Mouse (Mus musculus): ENCODE results near the gene Gm17359.
A peak's percentile ranks its signal among the peaks of the same experiment; 100 is the strongest.

Gm17359 gene

GRCm38 (mm10) chr3:79336044-79336766 is at the start of gene Gm17359:
Gm17359 (plus strand) TSS chr3:79336661.
- DNase-seq (ENCODE audit: low spot score in 2 of 2), result no peak

- DNase-seq (ENCODE audit: low spot score in 2 of 2), result peak; percentile 92
These were observed 49.3 kb upstream of the Gm17359 start for GRCm38 (mm10) chr3:79287108-79287576.

- no peak for DNase-seq (ENCODE audit: low spot score in 2 of 2)
These were observed 48.6 kb upstream of the Gm17359 start for GRCm38 (mm10) chr3:79287699-79288458.

GRCm38 (mm10) chr3:79289050-79289449 is 47.4 kb upstream of the Gm17359 start:
- DNase-seq (ENCODE audit: low spot score in 2 of 2), result no peak

- DNase-seq (ENCODE audit: low spot score in 2 of 2), result no peak
These were observed 43.4 kb upstream of the Gm17359 start for GRCm38 (mm10) chr3:79293023-79293422.

- no peak for DNase-seq (ENCODE audit: low spot score in 2 of 2)
These were observed 41.8 kb upstream of the Gm17359 start for GRCm38 (mm10) chr3:79294701-79295100.

GRCm38 (mm10) chr3:79296049-79296448 is 40.4 kb upstream of the Gm17359 start:
- DNase-seq (ENCODE audit: low spot score in 2 of 2), result no peak

- DNase-seq (ENCODE audit: low spot score in 2 of 2), result no peak
These were observed 39.9 kb upstream of the Gm17359 start for GRCm38 (mm10) chr3:79296586-79296985.

- no peak for DNase-seq (ENCODE audit: low spot score in 2 of 2)
These were observed 39.2 kb upstream of the Gm17359 start for GRCm38 (mm10) chr3:79297281-79297680.

- DNase-seq (ENCODE audit: low spot score in 2 of 2), result no peak
These were observed 37.1 kb upstream of the Gm17359 start for GRCm38 (mm10) chr3:79299401-79299800.

- DNase-seq (ENCODE audit: low spot score in 2 of 2), result no peak
These were observed 27.9 kb upstream of the Gm17359 start for GRCm38 (mm10) chr3:79308605-79309004.

GRCm38 (mm10) chr3:79310184-79310583 is 26.3 kb upstream of the Gm17359 start:
- no peak for DNase-seq (ENCODE audit: low spot score in 2 of 2)

- DNase-seq (ENCODE audit: low spot score in 2 of 2), result no peak
These were observed 24.6 kb upstream of the Gm17359 start for GRCm38 (mm10) chr3:79311895-79312294.

GRCm38 (mm10) chr3:79314006-79314698 is 22.3 kb upstream of the Gm17359 start:
- DNase-seq (ENCODE audit: low spot score in 2 of 2), result no peak

GRCm38 (mm10) chr3:79324697-79325526 is 11.5 kb upstream of the Gm17359 start:
- DNase-seq (ENCODE audit: low spot score in 2 of 2), result no peak

GRCm38 (mm10) chr3:79329691-79330315 is 6.7 kb upstream of the Gm17359 start:
- no peak for DNase-seq (ENCODE audit: low spot score in 2 of 2)

GRCm38 (mm10) chr3:79333051-79333450 is 3.4 kb upstream of the Gm17359 start:
- DNase-seq (ENCODE audit: low spot score in 2 of 2), result no peak

GRCm38 (mm10) chr3:79333643-79334200 is 2.7 kb upstream of the Gm17359 start:
- no peak for DNase-seq (ENCODE audit: low spot score in 2 of 2)

- DNase-seq (ENCODE audit: low spot score in 2 of 2), result no peak
These were observed 4.3 kb downstream of the Gm17359 start for GRCm38 (mm10) chr3:79340737-79341136.

GRCm38 (mm10) chr3:79342961-79343735 is 6.7 kb downstream of the Gm17359 start:
- no peak for DNase-seq (ENCODE audit: low spot score in 2 of 2)
